Mouse (Mus musculus) heart, embryonic 15.5 days (tissue): ENCODE data around the gene Rps29. TPM values are rescaled to one million over a fixed set of nuclear protein-coding genes. Genes with fewer than 3 reads are reported as not detected.
"Not testable (repeated sequence)": the region's sequence is repeated elsewhere in the genome, so short reads cannot be mapped to it uniquely, and the experiment has no call there.

ENCODE experiments used
- ATAC-seq: fragments of 200-750 bp; cut with Nextera tagmentation; replicated peaks from 2 replicates; pipeline ENCODE4 v1.8.0; 2017; ENCODE audit warnings: low read depth, moderate TSS enrichment; ENCODE audit not compliant: insufficient number of reproducible peaks, insufficient read depth, low FRiP score
- H3K27ac ChIP-seq: fragments of 300-500 bp; sonication (generic); 2 replicates; pipeline ENCODE4 v1.5.1; 2015; ENCODE audit warnings: mild to moderate bottlenecking, inconsistent platforms
- H3K27me3 ChIP-seq: fragments of 300-500 bp; sonication (generic); 2 replicates; pipeline ENCODE4 v1.6.1; 2015; ENCODE audit warnings: inconsistent platforms
- H3K36me3 ChIP-seq: fragments of 300-500 bp; sonication (generic); 2 replicates; pipeline ENCODE4 v1.6.1; 2015; ENCODE audit warnings: mild to moderate bottlenecking, inconsistent platforms
- H3K4me1 ChIP-seq: fragments of 300-500 bp; sonication (generic); replicated peaks from 2 replicates; pipeline ENCODE4 v1.6.1; 2015; ENCODE audit warnings: inconsistent platforms
- H3K4me2 ChIP-seq: fragments of 300-500 bp; sonication (generic); 2 replicates; pipeline ENCODE4 v1.6.1; 2015; ENCODE audit warnings: inconsistent platforms, mild to moderate bottlenecking, moderate library complexity
- H3K4me3 ChIP-seq: fragments of 300-500 bp; sonication (generic); 2 replicates; pipeline ENCODE4 v1.5.1; 2015; ENCODE audit warnings: mild to moderate bottlenecking, inconsistent platforms
- H3K9ac ChIP-seq: fragments of 300-500 bp; sonication (generic); 2 replicates; pipeline ENCODE4 v1.6.1; 2015; ENCODE audit warnings: mild to moderate bottlenecking, inconsistent platforms
- H3K9me3 ChIP-seq: fragments of 300-500 bp; sonication (generic); replicated peaks from 2 replicates; pipeline ENCODE4 v1.6.1; 2016; ENCODE audit warnings: inconsistent platforms
- WGBS: fragments of 180-500 bp; shearing (Covaris S2); methylation state at CpG from one replicate; pipeline ENCODE4 v1.1.7; 2015; ENCODE audit warnings: mixed read lengths; 5-methylcytosine and 5-hydroxymethylcytosine counted together
- polyA plus RNA-seq: library from polyadenylated mRNA; unstranded; fragments of >200 nt; fragmentation: Nextera tagmentation; extraction: Ambion mirVana; gene quantifications from 2 replicates; pipeline ENCODE4 v1.2.1, GENCODE M21; 2015

Gene Rps29
- polyA plus RNA-seq, 1 experiment from 2014 or later = 1,363 TPM

DNA sequence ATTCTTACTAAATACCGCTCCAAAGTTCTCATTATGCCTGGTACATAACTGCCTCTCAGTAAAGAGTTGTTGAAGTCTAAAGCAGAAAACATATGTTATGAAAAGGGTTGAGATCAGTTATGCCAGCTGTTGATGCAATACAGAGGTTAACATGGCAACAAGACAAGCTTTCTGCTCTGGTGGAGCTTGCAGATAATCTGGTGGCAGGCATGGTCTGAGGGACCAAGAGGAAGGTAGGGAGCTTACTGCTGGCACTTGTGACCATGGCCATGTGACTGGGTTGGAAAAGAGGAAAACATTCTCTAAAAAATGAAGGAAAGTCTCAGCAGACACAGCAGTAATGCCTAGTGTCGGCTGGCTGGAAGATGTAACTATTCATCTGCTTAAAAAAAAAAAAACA is 12.3 kb upstream of the Rps29 start:
- H3K9me3 ChIP-seq = no peaks in the 10 kb centered on the region
- 91% methylated on average over 2 of the region's 2 CpGs for WGBS
- no peak overlapping the region for H3K27ac ChIP-seq

DNA sequence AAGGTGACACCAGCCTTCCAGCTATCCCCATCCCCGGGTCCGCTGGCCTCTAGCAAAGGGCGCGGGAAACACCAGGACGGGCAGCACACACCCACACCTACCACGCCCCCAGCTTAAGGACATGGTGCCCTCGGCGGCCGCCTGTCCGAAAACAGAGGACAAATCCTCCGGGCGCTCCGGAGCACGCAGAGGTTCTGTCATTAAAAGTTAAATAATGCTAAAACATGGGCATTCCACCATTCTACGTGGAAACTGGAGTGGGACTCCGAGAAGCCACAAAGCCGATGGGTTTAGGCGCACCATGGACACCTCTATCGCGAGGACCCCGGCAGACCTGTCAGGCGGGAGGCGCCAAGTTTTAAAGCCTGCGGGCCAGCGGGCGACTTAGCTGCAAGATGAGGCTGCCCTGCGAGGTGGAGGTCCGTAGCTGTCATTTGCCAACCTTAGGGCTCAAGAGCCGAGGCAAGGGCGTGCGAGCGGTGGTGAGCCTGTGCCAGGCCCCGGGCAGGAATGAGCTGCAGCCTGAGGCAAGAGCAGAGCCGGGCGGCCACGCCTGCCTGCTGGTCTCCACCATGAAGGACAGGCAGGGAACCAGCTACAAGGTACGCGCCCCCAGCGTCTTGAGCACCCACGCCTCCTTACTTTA is 9.6 kb upstream of the Rps29 start, which contains the start of gene Lrr1:
Gene Lrr1 (plus strand): TSS at position 354 of the 646 bp plus-strand sequence.
- H3K36me3 ChIP-seq = 0 out of 2 replicates have a peak, but pooled peaks cover 4% of the 10 kb centered on the region
- peak within 1 kb of the TSS; percentile 88 for H3K4me3 ChIP-seq
- peaks cover 16% of the 10 kb centered on the region for H3K4me1 ChIP-seq
- H3K9me3 ChIP-seq = no peaks in the 10 kb centered on the region
- peak within 1 kb of the TSS; percentile 59 for H3K9ac ChIP-seq
- under 1% methylated on average over 40 of the region's 40 CpGs for whole genome bisulfite sequencing
- no peaks in the 10 kb centered on the region for H3K27me3 ChIP-seq
- H3K27ac ChIP-seq = peak within 1 kb of the TSS; percentile 82
- ATAC-seq = peak; percentile 93
- peak within 1 kb of the TSS; percentile 84 for H3K4me2 ChIP-seq

More for the DNA sequence above, 12.3 kb upstream of the Rps29 start:
- Histone ChIP-seq H3K27me3 (no peaks in the 10 kb centered on the region), H3K4me2 (no peak overlapping the region), H3K36me3 (0 out of 2 replicates have a peak, but pooled peaks cover 13% of the 10 kb centered on the region), H3K4me3 (no peak overlapping the region), H3K9ac (no peak overlapping the region), H3K4me1 (peaks cover 16% of the 10 kb centered on the region)
- ATAC-seq = no peak

DNA sequence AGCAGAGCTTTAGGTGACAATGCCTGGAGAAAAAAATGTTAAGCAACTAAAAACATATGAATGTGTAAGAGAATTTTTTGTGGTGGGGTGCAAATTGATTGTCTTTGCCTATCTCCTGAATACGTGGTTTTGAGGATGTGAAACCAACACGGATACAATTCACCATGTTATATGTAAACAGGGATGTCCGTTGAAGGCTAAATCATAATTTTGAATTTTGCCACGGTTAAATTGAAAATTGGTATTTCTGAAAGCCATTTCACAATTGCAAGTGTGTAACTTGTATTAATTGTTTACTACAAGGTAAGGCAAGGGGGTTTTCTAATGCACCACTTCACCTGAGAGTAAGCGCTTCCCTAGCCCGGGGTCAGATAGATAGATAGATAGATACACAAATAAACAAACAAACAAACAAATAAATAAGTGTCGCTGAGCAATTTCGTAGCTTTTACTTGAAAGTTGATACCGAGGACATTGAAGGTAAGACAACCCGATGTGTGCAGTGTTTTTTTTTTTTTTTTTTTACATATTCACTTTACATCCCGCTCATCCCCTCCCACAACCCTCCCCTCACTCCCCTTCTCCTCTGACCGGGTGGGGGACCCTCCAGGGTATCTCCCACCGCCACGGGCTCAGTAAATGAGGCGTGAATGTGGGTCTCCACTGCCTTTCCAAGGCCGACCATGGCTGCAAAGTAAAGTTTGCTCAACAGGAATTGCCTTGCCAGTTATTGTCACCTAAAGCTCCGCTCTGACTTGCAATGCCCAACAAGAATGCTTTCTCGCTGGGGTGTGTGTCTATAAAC is 8.9 kb upstream of the Rps29 start:
- H3K4me1 ChIP-seq = peaks cover 16% of the 10 kb centered on the region
- H3K27me3 ChIP-seq = no peaks in the 10 kb centered on the region
- peak overlapping the region; percentile 88 for H3K4me3 ChIP-seq
- 9% methylated on average over 18 of the region's 18 CpGs for WGBS
- H3K9ac ChIP-seq = peak overlapping the region; percentile 59
- peak overlapping the region; percentile 82 for H3K27ac ChIP-seq
- H3K4me2 ChIP-seq = peak overlapping the region; percentile 84
- H3K9me3 ChIP-seq = no peaks in the 10 kb centered on the region
- no peaks in the 10 kb centered on the region for H3K36me3 ChIP-seq
- ATAC-seq = no peak

DNA sequence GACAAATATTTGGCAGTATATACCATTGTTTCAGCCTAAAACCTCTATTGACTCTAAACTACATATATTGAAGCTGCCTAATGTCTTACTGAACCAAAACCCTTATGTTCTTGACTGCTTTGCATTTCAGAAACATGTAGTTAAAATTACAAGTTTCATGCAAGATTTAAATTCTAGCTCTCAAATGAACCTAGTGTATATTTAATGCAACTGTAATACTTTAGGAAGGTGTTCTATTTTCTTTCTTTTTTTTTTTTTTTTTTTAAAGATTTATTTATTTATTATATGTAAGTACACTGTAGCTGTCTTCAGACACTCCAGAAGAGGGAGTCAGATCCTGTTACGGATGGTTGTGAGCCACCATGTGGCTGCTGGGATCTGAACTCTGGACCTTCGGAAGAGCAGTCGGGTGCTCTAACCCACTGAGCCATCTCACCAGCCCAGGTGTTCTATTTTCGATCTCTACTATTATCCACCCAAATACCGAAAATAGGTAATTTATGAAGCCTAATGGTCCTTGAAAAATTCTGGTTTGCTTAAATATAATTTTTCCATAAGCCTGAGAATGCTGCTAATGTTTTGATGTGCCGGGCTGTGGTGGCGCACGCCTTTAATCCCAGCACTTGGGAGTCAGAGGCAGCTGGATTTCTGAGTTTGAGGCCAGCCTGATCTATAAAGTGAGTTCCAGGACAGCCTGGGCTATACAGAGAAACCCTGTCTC is 8.0 kb upstream of the Rps29 start:
- not testable (repeated sequence) for H3K4me3 ChIP-seq, H3K27me3 ChIP-seq, H3K4me2 ChIP-seq, H3K36me3 ChIP-seq, H3K27ac ChIP-seq, H3K9ac ChIP-seq, ATAC-seq, H3K9me3 ChIP-seq
- 71% methylated on average over 8 of the region's 8 CpGs for WGBS
- H3K4me1 ChIP-seq = peaks cover 16% of the 10 kb centered on the region

DNA sequence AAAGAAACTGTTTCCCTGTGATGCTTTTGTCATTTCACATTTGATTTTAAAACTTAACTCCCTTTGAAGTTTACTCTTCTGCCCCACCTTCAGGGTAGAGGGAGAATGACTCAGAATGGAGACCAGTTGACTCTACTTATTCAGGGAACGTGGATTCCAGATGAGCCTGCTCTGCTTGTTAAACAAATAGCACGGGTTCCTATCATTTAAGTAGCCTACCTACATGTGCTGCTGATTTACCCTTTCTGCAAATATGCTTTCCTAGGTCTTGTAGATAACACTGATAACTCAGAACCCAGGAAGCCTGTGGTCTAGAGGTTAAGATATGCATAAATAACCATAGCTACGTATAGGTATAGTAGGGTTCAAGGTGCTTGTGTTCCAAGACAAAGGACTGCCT is 5.9 kb upstream of the Rps29 start:
- Histone ChIP-seq H3K9ac (no peak overlapping the region), H3K9me3 (no peaks in the 10 kb centered on the region), H3K36me3 (no peaks in the 10 kb centered on the region), H3K4me1 (peaks cover 13% of the 10 kb centered on the region), H3K27ac (no peak overlapping the region), H3K4me3 (no peak overlapping the region), H3K27me3 (no peaks in the 10 kb centered on the region), H3K4me2 (no peak overlapping the region)
- 41% methylated on average over 3 of the region's 3 CpGs for WGBS
- ATAC-seq = no peak

DNA sequence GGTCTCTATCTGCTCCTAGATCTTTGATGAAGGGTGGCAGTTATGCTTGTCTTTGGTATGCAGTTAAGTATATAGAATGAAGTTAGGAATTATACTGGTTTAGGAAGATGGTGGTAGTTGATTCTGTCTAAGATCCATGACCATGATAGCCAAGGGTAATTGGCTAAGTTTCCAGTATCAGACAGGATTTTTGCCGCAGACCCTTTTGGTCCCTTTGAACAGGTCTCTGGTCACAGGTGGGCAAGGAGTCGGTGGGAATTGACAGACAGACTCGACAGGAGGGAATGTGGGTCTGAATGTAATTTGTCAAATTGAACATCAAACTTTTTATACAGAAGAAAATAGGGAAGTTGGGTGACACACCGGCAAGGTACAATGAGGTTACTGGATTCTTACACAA is 4.6 kb upstream of the Rps29 start:
- H3K27ac ChIP-seq, H3K9ac ChIP-seq, H3K4me2 ChIP-seq, H3K4me3 ChIP-seq, H3K9me3 ChIP-seq, H3K4me1 ChIP-seq, H3K27me3 ChIP-seq, H3K36me3 ChIP-seq, ATAC-seq: not testable (repeated sequence)
- 84% methylated on average over 4 of the region's 4 CpGs for WGBS

DNA sequence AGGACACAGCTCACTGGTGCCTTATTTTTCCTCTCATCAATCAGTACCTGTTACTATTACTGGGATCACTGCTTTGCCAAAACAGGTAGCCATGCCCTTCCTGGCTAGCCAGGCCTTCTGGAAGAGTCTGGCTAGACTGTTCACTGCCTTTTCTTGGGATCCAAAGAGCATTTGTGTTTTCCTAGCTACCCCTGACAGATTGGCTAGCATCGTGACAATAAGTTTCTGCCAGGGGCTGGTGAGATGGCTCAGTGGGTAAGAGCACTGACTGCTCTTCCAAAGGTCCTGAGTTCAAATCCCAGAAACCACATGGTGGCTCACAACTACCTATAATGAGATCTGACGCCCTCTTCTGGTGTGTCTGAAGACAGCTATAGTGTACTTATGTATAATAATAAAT is 1.7 kb upstream of the Rps29 start:
- H3K9ac ChIP-seq = not testable (repeated sequence)

DNA sequence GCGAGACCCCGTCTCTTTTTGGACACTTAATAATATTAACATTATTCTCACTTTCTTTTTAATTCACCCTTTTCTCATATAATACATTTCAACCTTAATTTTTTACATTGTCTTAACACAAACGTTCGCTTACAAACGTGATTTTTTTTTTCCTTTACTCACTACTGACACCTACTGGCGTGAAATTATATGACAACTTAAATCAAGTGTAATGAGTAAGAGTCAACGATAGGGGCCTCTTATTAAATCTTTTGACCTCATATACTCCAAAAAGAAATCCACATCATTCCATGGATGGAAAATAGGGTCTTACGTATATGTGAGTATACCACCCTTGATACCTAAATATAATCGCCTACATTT is 573 bp upstream of the Rps29 start:
- Histone ChIP-seq H3K27ac (peak overlapping the region; percentile 75), H3K27me3 (no peaks in the 10 kb centered on the region), H3K9ac (no peak overlapping the region), H3K36me3 (peaks cover 15% of the 10 kb centered on the region), H3K4me3 (peak overlapping the region; percentile 88), H3K9me3 (no peaks in the 10 kb centered on the region), H3K4me1 (peaks cover 4% of the 10 kb centered on the region), H3K4me2 (peak overlapping the region; percentile 36; the same call in 1 of the 2 replicates)
- no peak; the same call in 1 of the 2 replicates for ATAC-seq
- WGBS = 5% methylated on average over 9 of the region's 9 CpGs

More for the DNA sequence above, 1.7 kb upstream of the Rps29 start:
- not testable (repeated sequence) for H3K4me1 ChIP-seq, H3K27ac ChIP-seq, H3K4me2 ChIP-seq, ATAC-seq, H3K9me3 ChIP-seq, H3K27me3 ChIP-seq, H3K4me3 ChIP-seq
- peaks cover 15% of the 10 kb centered on the region for H3K36me3 ChIP-seq
- WGBS = 80% methylated on average over 2 of the region's 2 CpGs

DNA sequence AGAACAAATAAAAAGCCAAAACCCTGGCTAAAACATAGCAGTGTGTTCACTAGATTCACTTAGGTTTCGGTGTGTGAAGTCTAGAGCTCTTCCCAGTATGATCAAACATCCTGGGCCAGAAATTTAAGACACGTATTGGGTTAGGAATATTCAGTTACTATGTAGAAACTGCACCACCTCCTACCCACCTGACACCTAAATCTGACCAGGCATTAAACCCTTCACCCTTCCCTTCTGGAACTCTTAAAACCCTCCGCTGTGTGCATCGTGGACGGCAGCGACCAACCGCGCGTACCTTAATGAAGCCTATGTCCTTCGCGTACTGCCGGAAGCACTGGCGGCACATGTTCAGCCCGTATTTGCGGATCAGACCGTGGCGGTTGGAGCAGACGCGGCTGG is 621 bp downstream of the Rps29 start:
- Histone ChIP-seq H3K9ac (peak overlapping the region; percentile 92), H3K9me3 (no peaks in the 10 kb centered on the region), H3K27me3 (no peaks in the 10 kb centered on the region), H3K4me3 (peak overlapping the region; percentile 88), H3K36me3 (peaks cover 15% of the 10 kb centered on the region), H3K27ac (peak overlapping the region; percentile 96), H3K4me1 (peaks cover 4% of the 10 kb centered on the region), H3K4me2 (peak overlapping the region; percentile 63)
- under 1% methylated on average over 19 of the region's 19 CpGs for WGBS
- ATAC-seq = no peak

DNA sequence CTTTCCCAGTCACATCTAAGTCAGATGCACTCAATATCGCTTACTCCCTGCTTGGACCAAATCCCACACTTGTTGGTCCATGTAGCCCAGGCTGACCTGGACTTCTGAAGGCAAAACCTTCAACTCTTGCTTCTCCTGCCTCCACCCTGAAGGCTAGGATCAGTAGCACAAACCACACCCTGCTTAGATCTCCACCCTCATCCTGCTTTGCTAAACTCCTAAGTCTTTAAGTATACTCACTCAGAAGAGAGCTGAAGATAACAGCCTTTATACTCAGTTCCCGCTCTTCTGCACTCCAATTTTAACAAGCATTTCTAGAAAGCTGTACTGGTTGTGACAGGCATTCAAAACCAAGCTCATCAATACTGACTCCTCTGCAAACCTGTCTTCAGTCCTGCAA is 1.9 kb downstream of the Rps29 start:
- 90% methylated on average over 2 of the region's 2 CpGs for WGBS
- ATAC-seq = no peak
- H3K4me2 ChIP-seq = no peak overlapping the region
- no peak overlapping the region for H3K9ac ChIP-seq
- H3K27me3 ChIP-seq = no peaks in the 10 kb centered on the region
- no peak overlapping the region for H3K4me3 ChIP-seq
- peaks cover 4% of the 10 kb centered on the region for H3K4me1 ChIP-seq
- peaks cover 15% of the 10 kb centered on the region for H3K36me3 ChIP-seq
- no peaks in the 10 kb centered on the region for H3K9me3 ChIP-seq
- no peak overlapping the region for H3K27ac ChIP-seq

DNA sequence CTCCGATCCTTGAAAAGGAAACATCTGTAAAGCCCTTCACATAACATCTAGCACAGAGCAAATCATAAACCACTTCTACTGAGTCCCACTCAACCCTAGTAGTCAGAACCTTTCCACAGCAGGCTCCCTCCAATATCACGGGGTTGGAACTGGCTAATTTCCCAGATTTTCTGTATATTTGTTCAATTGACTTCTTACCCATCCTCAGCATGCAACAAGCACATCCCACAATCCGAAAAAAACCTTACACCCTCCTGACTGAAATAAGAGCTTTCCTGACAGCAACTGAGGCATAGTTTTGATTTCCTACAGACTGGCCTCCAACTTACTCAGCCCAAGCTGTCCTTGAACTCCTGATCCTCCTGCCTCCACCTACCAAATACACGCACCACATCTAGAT is 2.5 kb downstream of the Rps29 start:
- 84% methylated on average over 4 of the region's 4 CpGs for WGBS

More for the DNA sequence above, 2.5 kb downstream of the Rps29 start:
- H3K36me3 ChIP-seq = peaks cover 15% of the 10 kb centered on the region
- no peak overlapping the region for H3K27ac ChIP-seq
- H3K27me3 ChIP-seq = no peaks in the 10 kb centered on the region
- no peak overlapping the region for H3K4me2 ChIP-seq
- peaks cover 4% of the 10 kb centered on the region for H3K4me1 ChIP-seq
- no peak overlapping the region for H3K4me3 ChIP-seq
- H3K9me3 ChIP-seq = no peaks in the 10 kb centered on the region
- ATAC-seq = no peak
- H3K9ac ChIP-seq = no peak overlapping the region
